Mouse (Mus musculus) megakaryocyte, embryonic 14.5 days (primary cell): ENCODE data around the gene Rhbdl3.

Experiments
- FLI1 ChIP-seq: IDR thresholded peaks from 2 replicates; pipeline ENCODE4 v1.6.1; 2012; ENCODE audit warnings: low read length, inconsistent platforms, mixed read lengths
- GATA1 ChIP-seq: IDR thresholded peaks from 3 replicates; pipeline ENCODE4 v1.6.1; 2012; ENCODE audit warnings: mixed read lengths, low read length, inconsistent platforms, borderline replicate concordance

GRCm38 (mm10) chr11:80301316-80302045, 769 bp downstream of the Rhbdl3 start:
- TF ChIP-seq FLI1 (no peak), GATA1 (no peak)
